Mouse (Mus musculus) G1E (cell line): ENCODE measurements at regions not wholly inside any gene's neighbourhood (a gene's known extent, or its start where the extent isn't known, plus 50 kb on each side); places are given as distances from the start of the nearest gene placed in this dataset.

Experiments used
- CTCF ChIP-seq: IDR thresholded peaks from 2 replicates; pipeline ENCODE4 v1.5.1; 2012; ENCODE audit warnings: low read depth, low read length, inconsistent platforms, mixed read lengths
- GATA1 ChIP-seq: IDR thresholded peaks from 2 replicates; pipeline ENCODE4 v1.6.1; 2012; ENCODE audit warnings: borderline replicate concordance, low read length, inconsistent platforms, mixed read lengths
- POLR2AphosphoS5 ChIP-seq: IDR thresholded peaks from 2 replicates; pipeline ENCODE4 v1.6.1; 2012; ENCODE audit warnings: low read depth, low read length, inconsistent platforms; ENCODE audit not compliant: insufficient replicate concordance

GRCm38 (mm10) chr14:25154180-25154579 is 304.8 kb upstream of the Zmiz1 start:
- TF ChIP-seq CTCF, result no peak
- TF ChIP-seq POLR2AphosphoS5, result no peak
- no peak for TF ChIP-seq GATA1
